Mouse (Mus musculus) forebrain, embryonic 14.5 days (tissue): ENCODE measurements around the gene Mzf1. TPM values are rescaled to one million over a fixed set of nuclear protein-coding genes. Genes with fewer than 3 reads are reported as not detected.

Experiments
- ATAC-seq: fragments of 200-750 bp; cut with Nextera tagmentation; 2 replicates; pipeline ENCODE4 v1.8.0; 2017; ENCODE audit warnings: mild to moderate bottlenecking, moderate library complexity
- DNase-seq: peaks from one replicate; pipeline ENCODE4 v3.0.0-alpha.2; 2015; ENCODE audit warnings: low spot score
- H3K27ac ChIP-seq: fragments of 300-500 bp; sonication (generic); 2 replicates; pipeline ENCODE4 v1.5.1; 2014; ENCODE audit warnings: low read depth, mild to moderate bottlenecking, control low read depth, low read length, moderate library complexity
- H3K27me3 ChIP-seq: fragments of 300-500 bp; sonication (generic); replicated peaks from 2 replicates; pipeline ENCODE4 v1.6.1; 2014; ENCODE audit warnings: low read length, control low read depth, mixed read lengths; ENCODE audit not compliant: control insufficient read depth, insufficient read depth
- H3K36me3 ChIP-seq: fragments of 300-500 bp; sonication (generic); 2 replicates; pipeline ENCODE4 v1.6.1; 2014; ENCODE audit warnings: low read length, control low read depth; ENCODE audit not compliant: control insufficient read depth, insufficient read depth
- H3K4me1 ChIP-seq: fragments of 300-500 bp; sonication (generic); 2 replicates; pipeline ENCODE4 v1.6.1; 2014; ENCODE audit warnings: antibody characterized with exemption, low read length, control low read depth; ENCODE audit not compliant: control insufficient read depth, insufficient read depth
- H3K4me2 ChIP-seq: fragments of 300-500 bp; sonication (generic); 2 replicates; pipeline ENCODE4 v1.6.1; 2014; ENCODE audit warnings: mild to moderate bottlenecking, control low read depth, low read length
- H3K4me3 ChIP-seq: fragments of 300-500 bp; sonication (generic); 2 replicates; pipeline ENCODE4 v1.5.1; 2014; ENCODE audit warnings: low read depth, low read length, control low read depth
- H3K9ac ChIP-seq: fragments of 300-500 bp; sonication (generic); 2 replicates; pipeline ENCODE4 v1.6.1; 2014; ENCODE audit warnings: mild to moderate bottlenecking, low read length, control low read depth, moderate library complexity
- H3K9me3 ChIP-seq: fragments of 300-500 bp; sonication (generic); replicated peaks from 2 replicates; pipeline ENCODE4 v1.6.1; 2016; ENCODE audit warnings: low read length, control low read depth, mixed read lengths; ENCODE audit not compliant: control insufficient read depth
- WGBS: fragments of 180-500 bp; shearing (Covaris S2); extraction: QIAGEN DNeasy Blood & Tissue Kit; methylation state at CpG from one replicate; pipeline ENCODE4 v1.1.7; 2014; 5-methylcytosine and 5-hydroxymethylcytosine counted together
- polyA plus RNA-seq: library from polyadenylated mRNA; unstranded; fragments of >200 nt; fragmentation: Nextera tagmentation; extraction: Ambion mirVana; gene quantifications from 2 replicates; pipeline ENCODE4 v1.2.1, GENCODE M21; 2014

Mzf1 gene
- polyA plus RNA-seq, 1 experiment from 2014 or later = 4.0 TPM

DNA sequence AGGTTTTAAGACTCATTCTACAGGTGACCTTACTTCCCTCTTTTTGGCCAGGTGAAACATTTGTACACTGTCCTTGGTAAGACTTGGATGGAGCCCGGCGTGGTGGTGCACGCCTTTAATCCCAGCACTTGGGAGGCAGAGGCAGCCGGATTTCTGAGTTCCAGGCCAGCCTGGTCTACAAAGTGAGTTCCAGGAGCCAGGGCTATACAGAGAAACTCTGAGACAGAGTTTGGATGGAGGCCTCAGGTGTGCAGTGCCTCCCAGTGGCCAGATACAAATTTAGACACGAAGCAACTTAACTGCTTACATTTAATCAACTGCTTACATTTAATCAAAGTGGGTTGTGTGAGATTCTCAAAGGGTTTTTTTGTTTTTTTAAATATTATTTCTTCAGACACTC lies 23.5 kb downstream of the Mzf1 start:
- no peak for ATAC-seq
- no peak overlapping the region for H3K27ac ChIP-seq
- no peak overlapping the region for H3K4me2 ChIP-seq
- peaks cover 89% of the 10 kb centered on the region for H3K36me3 ChIP-seq
- peaks cover 14% of the 10 kb centered on the region for H3K4me1 ChIP-seq
- no peaks in the 10 kb centered on the region for H3K9me3 ChIP-seq
- no peaks in the 10 kb centered on the region for H3K27me3 ChIP-seq
- H3K9ac ChIP-seq = no peak overlapping the region
- peak; percentile 35 for DNase-seq
- WGBS = 72% methylated on average over 5 of the region's 5 CpGs
- H3K4me3 ChIP-seq = no peak overlapping the region

DNA sequence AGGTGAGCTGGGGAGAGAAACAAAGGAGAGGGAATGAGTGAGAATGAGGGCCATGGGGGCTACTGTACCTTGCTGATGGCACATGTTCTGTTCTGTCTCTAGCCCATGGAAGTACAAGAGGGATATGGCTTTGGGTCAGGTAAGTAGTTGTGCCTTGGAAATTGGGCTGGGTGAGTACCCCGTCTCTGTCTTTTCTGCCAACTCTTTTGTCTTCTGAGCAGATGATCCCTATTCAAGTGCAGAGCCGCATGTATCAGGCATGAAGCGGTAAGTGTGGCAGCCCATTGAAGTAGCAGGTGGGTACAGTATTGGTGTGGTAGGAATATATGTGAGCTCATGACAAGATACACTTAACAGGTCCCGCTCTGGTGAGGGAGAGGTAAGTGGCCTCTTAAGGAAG lies 25.6 kb downstream of the Mzf1 start:
- 77% methylated on average over 4 of the region's 4 CpGs for WGBS
- Histone ChIP-seq H3K36me3 (peaks cover 84% of the 10 kb centered on the region), H3K27ac (no peak overlapping the region), H3K27me3 (no peaks in the 10 kb centered on the region), H3K4me1 (peaks cover 18% of the 10 kb centered on the region), H3K4me3 (no peak overlapping the region), H3K4me2 (no peak overlapping the region), H3K9me3 (no peaks in the 10 kb centered on the region), H3K9ac (no peak overlapping the region)
- DNase-seq = no peak
- no peak for ATAC-seq

DNA sequence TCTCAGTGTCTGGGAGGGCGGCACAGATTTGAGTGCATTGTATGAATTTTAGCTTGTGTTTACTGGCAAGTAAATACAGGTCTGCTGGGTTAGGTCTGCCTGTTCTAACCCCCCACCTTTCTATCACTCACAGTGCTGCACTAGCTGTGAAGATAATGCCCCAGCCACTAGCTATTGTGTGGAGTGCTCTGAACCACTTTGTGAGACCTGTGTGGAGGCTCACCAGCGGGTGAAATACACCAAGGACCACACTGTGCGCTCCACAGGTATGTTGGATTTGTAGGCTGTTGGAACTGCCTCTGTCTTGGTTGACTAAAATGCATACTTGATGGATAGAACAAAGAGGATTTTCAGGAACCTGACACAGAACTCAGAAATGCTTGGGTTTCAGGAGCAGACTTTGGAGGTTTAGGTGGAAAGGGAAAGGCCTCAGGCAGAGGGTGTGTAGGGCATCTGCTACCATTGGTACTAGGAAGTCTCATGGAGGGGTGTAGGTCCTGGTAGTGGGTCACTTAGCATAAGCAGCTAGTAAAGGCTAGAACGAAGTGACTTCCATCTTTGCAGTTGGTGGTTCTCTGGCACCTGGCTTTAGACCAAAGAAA lies 29.0 kb downstream of the Mzf1 start:
- H3K27me3 ChIP-seq = no peaks in the 10 kb centered on the region
- ATAC-seq = no peak
- H3K9ac ChIP-seq = peak overlapping the region; percentile 96
- DNase-seq = no peak
- peak overlapping the region; percentile 92 for H3K4me3 ChIP-seq
- H3K36me3 ChIP-seq = peaks cover 54% of the 10 kb centered on the region
- peaks cover 11% of the 10 kb centered on the region for H3K4me1 ChIP-seq
- WGBS = 29% methylated on average over 4 of the region's 4 CpGs
- peak overlapping the region; percentile 87 for H3K4me2 ChIP-seq
- H3K9me3 ChIP-seq = no peaks in the 10 kb centered on the region
- no peak overlapping the region; the same call in 1 of the 2 replicates for H3K27ac ChIP-seq

DNA sequence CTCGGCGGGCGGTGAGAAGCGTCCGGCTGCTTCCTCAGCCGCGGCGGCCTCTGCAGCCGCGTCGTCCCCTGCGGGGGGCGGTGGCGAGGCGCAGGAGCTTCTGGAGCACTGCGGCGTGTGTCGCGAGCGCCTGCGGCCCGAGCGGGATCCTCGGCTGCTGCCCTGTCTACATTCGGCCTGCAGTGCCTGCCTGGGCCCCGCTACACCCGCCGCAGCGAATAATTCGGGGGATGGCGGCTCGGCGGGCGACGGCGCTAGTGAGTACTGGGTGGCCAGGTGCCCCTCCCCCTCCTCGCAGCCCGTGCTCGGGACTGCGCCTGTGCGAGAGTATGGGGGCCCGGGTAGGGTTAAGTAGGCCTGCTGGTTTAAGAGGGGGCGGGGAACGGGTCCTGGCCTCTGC lies 29.8 kb downstream of the Mzf1 start:
- no peaks in the 10 kb centered on the region for H3K9me3 ChIP-seq
- H3K9ac ChIP-seq = peak overlapping the region; percentile 96
- H3K4me3 ChIP-seq = peak overlapping the region; percentile 92
- peak; percentile 67 for ATAC-seq
- DNase-seq = peak; percentile 80
- peaks cover 11% of the 10 kb centered on the region for H3K4me1 ChIP-seq
- 0% methylated on average over 42 of the region's 44 CpGs for WGBS
- H3K27me3 ChIP-seq = no peaks in the 10 kb centered on the region
- peak overlapping the region; percentile 87 for H3K4me2 ChIP-seq
- H3K36me3 ChIP-seq = peaks cover 46% of the 10 kb centered on the region
- peak overlapping the region; percentile 99 for H3K27ac ChIP-seq

DNA sequence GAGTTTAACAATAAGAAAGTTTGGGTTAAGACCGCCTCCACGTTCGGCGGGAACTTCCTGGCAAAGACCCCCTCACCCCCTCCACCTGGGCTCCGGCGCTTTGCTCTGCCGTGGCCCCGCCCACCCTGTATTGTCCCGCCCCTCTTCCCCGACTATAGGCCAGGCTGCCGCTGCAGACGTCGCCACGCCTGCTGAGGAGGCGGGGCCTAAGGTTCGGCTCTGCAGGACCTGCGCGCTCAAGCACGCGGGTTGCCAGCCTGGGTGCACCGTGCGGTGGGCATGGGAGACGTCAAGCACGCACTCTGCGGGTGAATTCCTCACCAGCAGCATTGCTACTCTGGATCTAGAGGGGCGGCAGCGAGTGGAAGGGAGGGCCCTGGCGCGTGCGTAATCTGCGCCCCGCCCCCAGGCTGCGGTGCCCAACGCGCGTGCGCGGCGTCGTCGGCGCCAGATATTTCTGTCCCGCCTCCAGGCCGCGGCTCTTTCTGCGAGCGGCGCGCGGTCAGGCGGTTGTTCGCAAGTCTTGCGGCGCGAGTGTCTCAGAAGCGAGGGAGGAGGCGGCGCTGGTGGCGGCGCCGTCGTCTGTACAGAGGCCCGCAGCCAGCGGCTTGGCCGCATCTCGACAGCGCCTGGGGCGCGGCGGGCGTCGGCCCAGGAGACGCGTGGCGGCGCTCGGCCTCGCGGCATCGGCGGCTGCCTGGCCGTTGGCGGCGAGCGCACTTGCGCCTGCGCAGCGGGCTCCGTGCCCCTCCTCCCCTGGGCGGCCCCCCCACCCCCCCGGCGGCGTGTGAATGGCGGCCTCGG lies 30.4 kb downstream of the Mzf1 start:
- peak overlapping the region; percentile 99 for H3K27ac ChIP-seq
- H3K9me3 ChIP-seq = no peaks in the 10 kb centered on the region
- no peaks in the 10 kb centered on the region for H3K27me3 ChIP-seq
- DNase-seq (peak; percentile 98), ATAC-seq (peak; percentile 88)
- peak overlapping the region; percentile 92 for H3K4me3 ChIP-seq
- peaks cover 39% of the 10 kb centered on the region for H3K36me3 ChIP-seq
- WGBS = under 1% methylated on average over 79 of the region's 95 CpGs
- peaks cover 11% of the 10 kb centered on the region for H3K4me1 ChIP-seq
- peak overlapping the region; percentile 96 for H3K9ac ChIP-seq
- H3K4me2 ChIP-seq = peak overlapping the region; percentile 87

DNA sequence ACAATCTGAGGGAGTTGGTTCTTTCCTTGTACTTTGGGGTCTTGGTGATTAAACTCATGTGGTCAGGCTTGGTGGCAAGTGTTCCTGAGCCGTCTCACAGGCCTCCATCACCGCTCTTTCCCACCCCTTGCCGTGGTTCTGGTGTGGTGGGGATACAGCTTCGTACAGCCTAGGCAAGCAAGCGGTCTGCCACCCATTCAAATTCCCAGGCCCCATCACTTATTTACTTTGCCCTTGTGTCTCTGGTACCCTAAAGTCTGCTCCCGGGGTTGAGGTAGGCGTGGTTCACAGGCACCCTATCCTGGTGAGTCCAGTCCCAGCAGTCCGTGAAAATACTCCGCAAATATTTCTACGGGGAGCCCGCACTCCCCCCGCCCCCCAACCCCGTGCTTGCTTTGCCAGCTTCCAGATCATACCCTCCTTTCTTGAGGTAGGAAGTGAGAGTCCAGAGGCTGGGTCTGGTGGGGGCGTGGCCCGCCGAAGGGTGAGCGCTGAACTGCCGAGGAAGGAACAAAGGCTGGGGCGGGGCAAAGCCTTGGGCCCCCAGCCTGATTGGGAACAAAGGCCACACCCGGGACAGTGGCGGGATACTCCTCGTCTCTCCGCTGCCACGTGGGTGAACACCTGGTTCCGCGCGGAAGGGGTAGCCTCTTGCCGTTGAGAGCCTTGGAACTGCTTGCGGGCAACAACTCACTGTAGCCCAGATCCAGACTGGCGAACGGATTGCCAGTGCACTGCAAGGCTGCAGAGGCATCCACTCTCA lies 31.6 kb downstream of the Mzf1 start:
- H3K36me3 ChIP-seq = peaks cover 27% of the 10 kb centered on the region
- DNase-seq (peak; percentile 85), ATAC-seq (peak; percentile 43)
- H3K4me1 ChIP-seq = peaks cover 11% of the 10 kb centered on the region
- no peaks in the 10 kb centered on the region for H3K9me3 ChIP-seq
- H3K27me3 ChIP-seq = no peaks in the 10 kb centered on the region
- peak overlapping the region; percentile 92 for H3K4me3 ChIP-seq
- WGBS = 4% methylated on average over 31 of the region's 31 CpGs
- H3K9ac ChIP-seq = peak overlapping the region; percentile 70
- peak overlapping the region; percentile 99 for H3K27ac ChIP-seq
- H3K4me2 ChIP-seq = peak overlapping the region; percentile 87

DNA sequence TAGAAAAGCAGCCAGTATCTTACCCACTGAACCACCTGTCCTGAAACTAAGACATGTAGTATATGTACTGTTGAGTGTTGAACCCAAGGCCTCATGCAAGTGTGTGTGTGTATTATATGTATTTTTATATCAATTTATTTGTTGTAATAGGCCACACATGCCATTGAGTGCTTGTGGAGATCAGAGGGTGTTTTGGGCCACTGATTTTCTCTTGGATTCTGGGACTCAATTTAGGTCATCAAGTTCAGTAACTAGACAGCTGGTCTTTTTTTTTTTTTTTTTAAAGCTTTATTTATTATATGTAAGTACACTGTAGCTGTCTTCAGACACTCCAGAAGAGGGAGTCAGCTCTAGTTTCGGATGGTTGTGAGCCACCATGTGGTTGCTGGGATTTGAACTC lies 39.3 kb downstream of the Mzf1 start:
- DNase-seq = no peak
- H3K27me3 ChIP-seq = no peaks in the 10 kb centered on the region
- WGBS = 75% methylated on average over 1 of the region's 1 CpGs
- H3K36me3 ChIP-seq = no peaks in the 10 kb centered on the region
- no peak overlapping the region for H3K4me3 ChIP-seq
- H3K4me1 ChIP-seq = peaks cover 5% of the 10 kb centered on the region; the same call in 1 of the 2 replicates
- H3K27ac ChIP-seq = no peak overlapping the region
- no peak overlapping the region for H3K4me2 ChIP-seq
- no peak overlapping the region for H3K9ac ChIP-seq
- no peak for ATAC-seq
- no peaks in the 10 kb centered on the region for H3K9me3 ChIP-seq

DNA sequence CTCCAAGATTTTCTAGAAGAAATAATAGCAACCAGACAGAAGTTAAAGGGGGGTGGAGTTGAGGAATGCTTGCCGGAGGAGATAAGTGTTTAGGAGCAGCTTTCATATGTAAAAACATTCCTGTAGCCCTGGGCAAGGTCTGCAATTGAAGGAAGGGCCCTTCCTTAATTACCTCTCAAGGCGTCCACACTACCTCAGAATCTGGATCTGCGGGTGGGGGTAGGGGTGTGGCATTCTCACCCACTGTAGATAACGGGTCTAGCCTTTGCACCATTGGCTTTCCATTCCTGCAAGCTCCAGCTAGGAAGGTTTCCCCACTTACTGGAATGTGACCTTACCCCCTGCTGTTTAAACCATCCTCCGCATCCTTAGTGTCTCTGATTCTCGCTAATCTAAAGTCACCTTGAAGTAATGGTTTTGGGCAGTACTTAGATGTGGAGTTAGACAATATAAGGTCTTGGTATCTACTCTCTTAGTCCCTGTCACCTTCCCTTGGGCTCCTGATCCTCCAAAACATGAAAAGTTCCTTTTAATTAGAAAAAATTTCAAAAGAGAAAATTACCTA lies 40.2 kb downstream of the Mzf1 start:
- no peak overlapping the region for H3K4me3 ChIP-seq
- H3K27me3 ChIP-seq = no peaks in the 10 kb centered on the region
- no peaks in the 10 kb centered on the region for H3K9me3 ChIP-seq
- H3K4me2 ChIP-seq = no peak overlapping the region
- H3K9ac ChIP-seq = no peak overlapping the region
- H3K27ac ChIP-seq = no peak overlapping the region
- H3K4me1 ChIP-seq = peaks cover 6% of the 10 kb centered on the region; the same call in 1 of the 2 replicates
- 47% methylated on average over 6 of the region's 6 CpGs for WGBS
- ATAC-seq = no peak
- no peaks in the 10 kb centered on the region for H3K36me3 ChIP-seq
- DNase-seq = no peak
